Mouse (Mus musculus): ENCODE measurements around the gene Ano9.

Gene Ano9

DNA sequence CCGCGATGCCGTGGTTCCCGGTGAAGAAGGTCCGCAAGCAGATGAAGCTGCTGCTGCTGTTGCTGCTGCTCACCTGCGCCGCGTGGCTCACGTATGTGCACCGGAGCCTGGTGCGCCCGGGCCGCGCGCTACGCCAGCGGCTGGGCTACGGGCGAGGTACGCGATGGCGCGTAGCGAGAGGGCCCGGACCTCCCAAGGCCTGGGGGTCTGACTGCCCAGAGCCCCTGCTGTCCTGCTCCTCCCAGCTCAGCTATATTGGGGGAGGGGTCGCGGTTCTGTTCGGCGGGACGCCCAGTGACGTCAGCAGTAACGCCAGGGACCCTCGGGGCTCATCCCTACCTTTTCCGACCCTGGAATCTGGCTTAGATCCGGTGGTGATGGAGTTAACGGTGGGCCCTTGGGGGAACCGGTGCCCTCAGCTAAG, 56.3 kb downstream of the Ano9 start:
- ChIA-PET POLR2A (interaction anchor here in 3 of 4 experiments (0.6 to 5.8 kb wide), 19 partner anchors 9 to 331 kb away, joined by 3 to 33 read pairs (median 4); partner anchors contain the start of genes Ifitm2 (in 1 of the 3), Sigirr (in 1 of the 3), Taldo1 (in 1 of the 3) and Urah (in 1 of the 3)), CTCF (interaction anchor here (0.5 to 2.7 kb wide), 16 partner anchors 9 to 397 kb away, joined by 3 to 19 read pairs (median 3); no protein-coding TSS in a partner anchor)

DNA sequence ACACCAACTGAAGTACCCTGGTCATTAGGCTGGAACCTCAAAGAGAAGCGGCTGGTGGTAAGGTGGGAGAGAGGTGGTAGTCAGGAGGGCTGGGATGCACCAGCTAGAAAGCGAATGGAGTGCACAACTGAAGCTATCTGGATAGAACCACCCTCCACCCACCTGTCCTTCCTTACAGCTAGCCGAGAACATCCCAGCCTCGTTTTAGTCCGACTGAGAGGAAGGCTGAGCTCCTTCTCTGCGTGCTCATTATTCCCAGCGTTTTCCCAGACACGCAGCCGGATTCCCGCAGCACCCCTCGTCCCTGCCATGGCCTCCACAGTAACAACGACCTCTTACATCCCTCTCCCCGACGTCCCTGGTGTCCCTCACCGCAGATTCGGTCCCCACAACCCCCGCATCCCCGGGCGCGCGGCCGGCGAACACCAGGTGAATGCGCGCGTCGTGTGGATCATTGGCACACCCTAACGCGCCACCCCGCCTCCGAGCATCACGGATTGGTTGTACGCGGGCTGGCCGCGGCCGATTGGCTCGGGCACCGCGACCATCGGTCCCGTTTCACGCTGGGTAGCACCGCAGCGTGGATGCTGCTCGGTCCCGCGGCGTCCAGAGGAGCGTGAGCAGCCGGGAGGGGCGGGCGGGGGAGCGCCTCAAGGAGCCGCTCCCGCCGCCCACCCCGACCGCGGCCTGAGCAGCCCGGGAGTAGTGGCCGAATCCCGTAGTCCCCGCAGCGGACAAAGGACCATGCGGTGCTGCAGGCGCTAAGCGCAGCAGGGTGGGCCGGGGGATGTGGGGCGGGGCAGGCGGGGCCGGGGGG, 57.0 kb downstream of the Ano9 start, which contains the start of gene B4galnt4:
B4galnt4 (plus strand) TSS at position 679 of the 817 bp plus-strand sequence.
- ChIA-PET CTCF (interaction anchor here in 3 of 4 experiments (0.5 to 2.7 kb wide), 23 partner anchors 9 to 334 kb away, joined by 3 to 19 read pairs (median 4); no protein-coding TSS in a partner anchor), POLR2A (interaction anchor here in 3 of 4 experiments (0.6 to 5.8 kb wide), 47 partner anchors 9 to 331 kb away, joined by 3 to 33 read pairs (median 4); partner anchors contain the start of genes Rnh1 (in 2 of the 3), Zfp941 (in 2 of the 3), Bet1l (in 1 of the 3) and Ifitm1 (in 1 of the 3))

DNA sequence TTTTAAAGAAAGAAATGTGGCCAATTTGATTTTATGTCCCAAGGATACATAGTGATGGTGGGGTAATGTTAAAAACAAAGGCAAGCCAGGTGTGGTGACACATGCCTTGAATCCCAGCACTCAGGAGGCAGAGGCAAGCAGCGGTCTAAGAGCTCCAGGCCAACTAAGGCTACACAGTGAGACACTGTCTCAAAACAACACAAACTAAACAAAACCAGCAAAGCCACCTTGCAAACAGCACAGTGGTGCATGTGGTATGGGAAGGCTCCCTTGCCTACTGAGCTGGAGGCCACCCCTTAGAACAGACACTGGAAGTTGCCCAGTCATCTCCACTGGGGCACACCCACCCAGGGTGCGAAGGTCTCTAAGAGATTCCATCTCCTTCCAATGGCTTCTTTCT, 57.7 kb downstream of the Ano9 start:
- ChIA-PET POLR2A (interaction anchor here in 3 of 4 experiments (0.6 to 5.8 kb wide), 44 partner anchors 8 to 420 kb away, joined by 3 to 33 read pairs (median 4); partner anchors contain the start of genes Rnh1 (in 2 of the 3), Zfp941 (in 2 of the 3), Bet1l (in 1 of the 3) and Ifitm1 (in 1 of the 3)), CTCF (interaction anchor here in 3 of 4 experiments (0.5 to 2.7 kb wide), 15 partner anchors 9 to 157 kb away, joined by 3 to 19 read pairs (median 4); no protein-coding TSS in a partner anchor)

DNA sequence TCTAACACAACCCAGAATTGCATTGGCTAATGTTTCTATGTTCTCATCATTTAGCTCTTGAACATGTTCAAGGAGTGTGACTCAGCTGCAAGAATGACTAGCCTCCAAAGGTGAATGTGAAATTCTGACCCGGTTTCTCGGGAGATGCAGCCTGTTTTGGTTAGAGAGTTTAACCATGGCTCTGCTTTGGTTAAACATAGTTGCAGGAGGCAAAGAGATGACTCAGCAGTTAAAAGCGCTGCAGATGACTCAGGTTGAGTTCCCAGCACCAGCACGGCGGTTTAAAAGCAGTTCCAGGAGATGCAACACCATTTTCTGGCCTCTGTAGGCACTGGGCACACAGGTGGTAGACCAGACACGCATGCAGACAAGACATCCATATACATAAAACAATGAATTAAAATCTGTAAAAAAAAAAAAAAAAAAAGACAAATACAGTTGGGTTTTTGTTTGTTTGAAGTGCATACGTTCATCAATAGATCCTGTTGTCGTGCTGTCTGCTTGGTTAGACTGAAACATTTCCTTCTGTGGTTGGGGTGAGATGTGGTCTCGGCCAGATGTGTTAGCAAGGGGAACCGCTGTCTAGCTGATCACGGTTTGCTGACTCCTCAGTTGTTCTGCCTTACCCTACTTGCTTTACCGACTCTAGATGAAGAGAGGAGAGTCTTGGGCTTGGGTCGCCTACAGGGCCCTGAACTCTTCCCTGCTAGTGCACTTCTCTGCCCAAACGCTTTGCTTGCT, 58.8 kb downstream of the Ano9 start:
- POLR2A ChIA-PET = interaction anchor here in 2 of 4 experiments (0.6 to 1.8 kb wide), 4 partner anchors 10 to 1115 kb away, joined by 3 to 6 read pairs (median 4); partner anchors contain the start of genes Bet1l (in 1 of the 2), Ric8a (in 1 of the 2) and Utf1 (in 1 of the 2)
- CTCF ChIA-PET = interaction anchor here in 3 of 4 experiments (0.7 to 2.7 kb wide), 7 partner anchors 10 to 872 kb away, joined by 3 to 19 read pairs (median 4); no protein-coding TSS in a partner anchor

DNA sequence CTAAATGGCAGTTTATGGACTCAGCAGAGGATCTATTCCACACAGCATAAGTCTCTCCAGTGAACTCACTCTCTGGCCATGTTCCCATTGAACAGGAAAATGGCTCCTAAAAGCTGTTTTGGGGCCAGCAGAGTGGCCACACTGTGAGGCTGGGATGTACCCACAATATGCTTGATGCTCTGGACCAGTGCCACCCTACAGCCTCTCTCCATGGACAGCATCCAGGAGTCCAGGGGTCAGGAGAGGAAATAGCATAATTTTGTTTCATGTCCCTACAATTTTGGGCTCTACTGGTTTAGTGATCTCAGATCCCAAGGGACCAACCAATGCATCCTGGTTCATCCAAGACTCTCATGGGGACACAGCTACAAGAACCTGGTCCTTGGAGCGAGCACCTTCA, 60.1 kb downstream of the Ano9 start:
- CTCF ChIA-PET = no interaction called here
- POLR2A ChIA-PET = interaction anchor here in 2 of 4 experiments (0.5 to 1.2 kb wide), 2 partner anchors 12 to 113 kb away, joined by 3 read pairs; no protein-coding TSS in a partner anchor

DNA sequence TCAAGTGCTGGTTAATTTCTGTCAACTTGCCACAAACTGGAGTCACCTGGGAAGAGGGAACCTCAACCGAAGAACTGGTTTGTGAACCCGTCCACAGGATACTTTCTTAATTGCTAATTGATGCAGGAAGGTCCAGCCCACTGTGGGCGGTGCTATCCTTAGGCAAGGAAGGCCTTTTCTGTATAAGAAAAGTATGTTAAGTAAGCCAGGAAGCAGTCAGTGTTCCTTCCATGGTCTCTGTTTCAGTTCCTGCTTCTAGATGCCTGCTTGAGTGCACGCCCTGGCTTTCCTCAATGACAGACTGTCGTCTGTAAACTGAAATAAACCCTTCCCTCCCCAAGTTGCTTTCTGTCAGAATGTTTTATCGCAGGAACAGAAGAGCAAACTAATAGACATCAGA, 60.6 kb downstream of the Ano9 start:
- CTCF ChIA-PET = interaction anchor here in 3 of 4 experiments (1.0 to 2.4 kb wide), 7 partner anchors 7 to 149 kb away, joined by 3 to 13 read pairs (median 5); no protein-coding TSS in a partner anchor

DNA sequence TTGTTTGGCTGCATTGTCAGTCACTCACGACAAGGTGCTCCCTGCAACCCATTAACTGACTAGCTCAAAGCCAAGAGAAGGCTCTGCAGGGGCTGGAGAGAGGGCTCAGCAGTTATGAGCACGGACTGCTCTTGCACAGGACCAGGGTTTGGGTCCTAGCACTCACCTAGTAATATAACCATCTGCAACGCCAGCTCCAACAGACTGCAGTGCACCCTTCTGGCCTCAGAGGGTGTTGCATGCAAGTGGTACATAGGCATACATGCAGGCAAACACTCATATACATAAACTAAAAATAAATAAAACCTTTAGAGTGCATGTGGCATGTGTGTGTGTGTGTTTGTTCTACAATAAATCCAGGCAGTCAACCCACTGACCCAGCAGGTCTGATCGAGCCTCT, 61.8 kb downstream of the Ano9 start:
- ChIA-PET CTCF (interaction anchor here (0.6 to 2.5 kb wide), 19 partner anchors 8 to 1692 kb away, joined by 3 to 13 read pairs (median 4); partner anchors contain the start of genes Lrrc56 (in 1 of the 4) and Utf1 (in 1 of the 4)), POLR2A (interaction anchor here in 3 of 4 experiments (0.7 to 2.3 kb wide), 28 partner anchors 8 to 306 kb away, joined by 3 to 14 read pairs (median 4); partner anchors contain the start of genes Hras (in 1 of the 3), Lrrc56 (in 1 of the 3), Pgghg (in 1 of the 3) and Rnh1 (in 1 of the 3))

More for the DNA sequence above, 60.6 kb downstream of the Ano9 start:
- POLR2A ChIA-PET = interaction anchor here in 2 of 4 experiments (1.1 to 1.8 kb wide), 5 partner anchors 9 to 67 kb away, joined by 3 to 5 read pairs (median 4); partner anchors contain the start of gene Sigirr (in 1 of the 2)

DNA sequence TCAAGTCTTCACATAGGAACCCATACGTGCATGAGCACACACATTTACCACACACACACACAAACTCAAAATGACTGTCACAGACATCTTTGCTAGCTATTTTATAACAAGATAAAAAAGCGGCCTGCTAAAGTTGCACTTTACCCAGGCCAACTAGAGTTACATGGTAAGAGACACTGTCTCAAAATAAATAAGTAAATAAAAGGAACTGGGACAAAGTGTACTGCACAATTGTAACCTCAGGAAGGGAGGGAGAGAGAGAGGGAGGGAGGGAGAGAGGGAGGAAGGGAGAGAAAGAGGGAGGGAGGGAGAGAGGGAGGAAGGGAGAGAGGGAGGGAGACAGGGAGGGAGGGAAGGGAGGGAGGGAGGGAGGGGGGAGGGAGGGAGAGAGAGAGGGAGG, 65.2 kb downstream of the Ano9 start:
- CTCF ChIA-PET = interaction anchor here in 1 of 4 experiments (1.5 to 2.2 kb wide), 3 partner anchors 17 to 144 kb away, joined by 6 to 13 read pairs (median 9); no protein-coding TSS in a partner anchor
- POLR2A ChIA-PET = interaction anchor here in 3 of 4 experiments (0.6 to 2.5 kb wide), 17 partner anchors 8 to 125 kb away, joined by 3 to 31 read pairs (median 4); partner anchors contain the start of genes B4galnt4 (in 1 of the 3), Ifitm1 (in 1 of the 3) and Pgghg (in 1 of the 3)

DNA sequence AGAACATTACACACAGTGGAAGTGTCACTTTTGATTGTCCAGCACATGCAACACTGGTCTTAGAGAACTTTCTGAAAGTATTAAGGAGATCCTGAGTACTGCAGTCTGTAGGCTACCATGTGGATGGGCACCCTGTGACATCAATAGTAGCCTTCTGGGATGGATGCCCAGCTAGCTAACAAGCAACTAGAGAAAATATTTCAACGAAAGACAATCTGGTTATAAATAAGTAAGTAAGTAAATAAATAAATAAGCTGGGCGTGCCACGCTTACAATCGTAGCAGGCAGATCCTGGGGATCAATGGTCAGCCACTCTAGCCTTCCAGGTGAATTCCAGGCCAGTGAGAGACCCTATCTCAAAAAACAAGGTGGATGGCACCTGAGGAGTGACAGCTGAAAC, 65.6 kb downstream of the Ano9 start:
- CTCF ChIA-PET = interaction anchor here (0.6 to 2.2 kb wide), 10 partner anchors 13 to 961 kb away, joined by 3 to 14 read pairs (median 6); partner anchors contain the start of gene Ptdss2 (in 1 of the 4)
- POLR2A ChIA-PET = interaction anchor here in 2 of 4 experiments (0.6 to 2.5 kb wide), 20 partner anchors 8 to 148 kb away, joined by 3 to 31 read pairs (median 5); partner anchors contain the start of genes B4galnt4 (in 1 of the 2), Ifitm1 (in 1 of the 2) and Pgghg (in 1 of the 2)

Data from embryonic stem cell, embryonic (primary cell).